Mouse (Mus musculus): ENCODE data around the gene Cym.

Cym gene

GRCm38 (mm10) chr3:107223230-107223629 lies 1.7 kb upstream of the Cym start:
- DNase-seq (ENCODE audit: low spot score) = no peak

GRCm38 (mm10) chr3:107218572-107218971 lies 3.0 kb downstream of the Cym start:
- no peak for DNase-seq (ENCODE audit: low spot score)

DNA sequence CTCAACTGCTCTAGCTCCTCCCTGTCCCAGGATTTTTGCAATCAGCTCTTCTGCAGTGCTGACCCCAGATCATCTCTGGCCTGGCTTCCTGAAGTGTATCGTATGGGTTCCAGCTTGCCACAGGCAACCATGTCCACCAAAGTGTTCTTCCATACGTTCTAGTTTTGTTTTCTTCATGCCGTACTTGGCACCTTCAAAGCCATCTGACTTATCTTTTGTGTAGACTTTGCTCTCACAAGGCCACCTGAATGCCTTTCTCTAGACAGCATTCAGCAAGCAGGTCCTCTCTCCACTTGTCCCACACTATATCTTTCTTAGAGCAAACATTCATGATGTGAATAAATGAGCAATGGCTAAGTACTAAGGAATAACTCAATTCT lies 4.4 kb downstream of the Cym start:
- DNase-seq (ENCODE audit: low spot score) = no peak

DNA sequence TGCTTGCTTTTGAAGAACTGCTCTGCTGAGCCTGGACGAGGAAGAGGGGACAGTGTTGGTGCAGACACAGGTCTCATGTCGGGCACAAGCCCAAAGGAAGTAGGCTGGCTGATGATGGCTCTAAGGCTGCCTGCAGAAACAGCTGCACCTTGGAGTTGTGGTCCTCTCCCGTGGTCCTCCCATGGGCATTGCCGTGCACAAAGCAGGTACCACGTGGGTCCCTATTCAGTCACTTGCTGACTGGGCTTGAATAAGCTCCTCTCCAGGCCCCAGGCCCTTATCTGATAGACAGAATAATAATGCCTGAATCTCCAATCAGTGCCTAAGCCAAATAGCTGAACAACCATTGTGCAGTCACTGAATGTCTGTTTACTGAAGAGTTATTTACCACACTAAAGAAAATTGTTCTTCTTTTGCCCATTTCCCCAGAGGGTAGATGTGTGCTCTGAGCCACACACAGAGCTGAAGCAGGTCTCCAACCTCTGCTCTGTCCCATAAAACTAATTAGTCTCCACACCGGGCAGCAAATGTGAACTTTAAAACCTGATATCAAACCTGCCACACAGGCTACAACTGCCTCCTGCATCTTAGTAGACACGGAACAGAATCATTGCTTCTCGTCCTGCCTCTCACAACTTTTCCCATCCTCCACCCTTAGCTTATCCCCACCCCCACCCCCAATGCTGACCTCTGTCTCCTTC lies 5.0 kb downstream of the Cym start:
- no peak for DNase-seq (ENCODE audit: low spot score)

GRCm38 (mm10) chr3:107214606-107215005 lies 6.9 kb downstream of the Cym start:
- DNase-seq (ENCODE audit: low spot score) = no peak

DNA sequence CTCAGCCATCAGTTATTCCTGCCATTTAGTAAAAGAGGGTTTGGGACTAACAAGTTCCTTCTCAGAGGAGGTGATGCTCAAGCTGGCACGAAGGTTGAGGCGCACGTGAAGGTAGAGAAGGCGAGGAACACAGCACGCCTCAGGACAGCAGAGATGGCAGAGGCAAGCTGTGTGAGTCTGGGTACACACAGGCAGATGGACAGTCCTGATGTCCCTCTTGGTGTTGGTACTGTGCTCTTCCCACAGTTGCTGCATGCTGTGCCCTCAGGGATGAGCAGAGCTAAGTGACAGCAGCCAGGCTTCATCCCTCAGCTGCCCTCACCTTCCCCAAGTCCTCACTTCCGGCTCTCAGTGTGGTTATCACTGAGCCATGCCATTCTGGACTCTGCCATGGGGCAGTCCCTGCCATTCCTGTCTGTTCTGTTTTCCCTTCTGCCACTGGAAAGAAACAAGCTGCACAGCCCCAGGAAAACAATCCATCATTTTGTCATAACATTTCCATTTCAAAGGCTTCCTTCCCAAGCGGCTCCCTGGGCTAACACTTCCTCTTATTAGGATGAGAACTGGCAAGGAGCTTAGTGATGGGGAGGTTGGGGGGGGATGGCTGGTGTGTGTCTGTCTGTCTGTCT lies 13.8 kb downstream of the Cym start:
- DNase-seq (ENCODE audit: low spot score) = no peak

DNA sequence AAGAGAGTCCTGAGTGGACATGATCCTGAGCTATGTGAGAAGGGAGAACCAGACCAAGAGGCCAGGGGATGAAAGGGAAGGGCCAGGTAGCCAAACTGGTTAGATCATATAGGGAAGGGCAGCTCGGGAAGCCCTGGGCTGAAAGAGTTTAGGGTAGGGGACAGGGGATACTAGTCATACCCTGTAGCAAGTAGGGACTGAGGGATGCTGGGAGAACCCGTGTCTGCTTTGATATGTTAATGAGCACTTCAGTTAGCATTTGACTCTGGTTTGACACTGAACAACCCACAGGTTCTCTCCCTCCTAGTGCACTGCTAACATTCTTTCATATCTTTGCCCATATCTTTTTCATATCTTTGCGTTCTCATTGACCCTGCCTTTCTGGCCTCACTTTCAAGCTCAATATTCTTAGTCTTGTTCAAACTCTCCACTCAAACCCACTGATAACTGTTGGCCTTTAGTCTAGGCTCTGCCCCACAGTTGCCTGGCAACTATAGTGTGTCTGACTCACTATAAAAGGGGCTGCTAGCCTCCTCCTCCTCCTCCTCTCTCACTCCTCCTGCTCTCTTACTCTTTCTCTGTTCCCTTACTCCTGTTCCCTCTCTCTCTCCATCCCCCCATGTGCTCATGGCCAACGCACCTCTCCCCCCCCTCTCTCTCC lies 14.9 kb downstream of the Cym start:
- DNase-seq (ENCODE audit: low spot score) = no peak

DNA sequence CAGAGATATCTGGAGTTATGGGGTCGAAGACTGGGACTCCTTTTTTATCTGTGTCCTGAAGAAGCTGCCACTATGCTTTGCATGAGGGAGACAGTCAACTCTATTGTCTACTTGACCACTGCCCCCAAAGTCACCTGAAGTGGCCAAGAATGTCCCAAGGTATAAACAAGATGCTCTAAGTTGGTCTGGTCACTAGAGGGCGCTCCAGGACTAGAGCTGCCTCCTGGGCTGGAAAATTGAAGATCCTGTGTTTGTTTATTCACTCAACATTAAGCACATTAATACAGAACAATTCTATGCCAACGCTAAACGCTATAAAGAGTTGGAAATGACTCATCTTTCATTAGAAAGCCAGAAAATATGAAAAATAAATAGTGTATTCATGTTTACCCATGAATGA lies 15.5 kb downstream of the Cym start:
- peak; percentile 86 for DNase-seq (ENCODE audit: low spot score)

DNA sequence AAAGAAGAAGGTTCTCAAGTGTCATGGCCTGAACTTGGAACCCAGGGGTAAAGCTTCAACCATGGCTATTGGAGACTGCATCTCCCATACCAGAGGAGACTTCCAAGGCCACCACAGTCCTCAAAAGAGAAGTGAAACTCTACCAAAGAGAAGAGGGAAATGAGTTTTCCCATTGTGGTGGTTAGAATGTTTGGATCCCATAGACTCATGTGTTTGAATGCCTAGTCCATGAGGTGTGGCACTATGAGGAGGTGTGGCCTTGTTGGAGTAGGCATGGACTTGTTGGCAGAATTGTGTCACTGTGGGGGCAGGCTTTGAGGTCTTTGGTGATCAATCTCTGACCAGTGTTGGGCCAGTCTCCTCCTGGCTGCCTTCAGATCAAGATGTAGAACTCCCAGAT lies 16.4 kb downstream of the Cym start:
- no peak for DNase-seq (ENCODE audit: low spot score)

DNA sequence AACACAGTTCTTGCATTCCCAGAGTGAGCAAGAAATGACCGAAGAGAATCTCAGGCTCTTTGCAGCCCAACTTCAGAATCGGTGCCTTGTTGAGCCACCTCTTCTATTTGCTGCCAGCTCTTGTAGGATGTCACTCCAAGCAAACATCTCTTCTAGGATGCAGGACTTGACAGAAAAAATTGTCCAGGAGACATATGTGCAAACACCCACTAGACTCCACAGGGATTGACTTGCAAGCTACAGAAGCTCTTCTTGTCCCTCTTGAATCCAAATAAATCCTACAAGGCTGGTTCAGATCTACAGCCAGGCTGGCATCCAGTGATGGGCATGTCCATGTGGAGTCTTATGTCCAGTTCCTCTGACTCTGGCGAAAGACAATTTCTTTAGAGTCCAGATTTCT lies 17.1 kb downstream of the Cym start:
- DNase-seq (ENCODE audit: low spot score) = no peak

GRCm38 (mm10) chr3:107201310-107202180 lies 20.0 kb downstream of the Cym start:
- DNase-seq (ENCODE audit: low spot score) = no peak

DNA sequence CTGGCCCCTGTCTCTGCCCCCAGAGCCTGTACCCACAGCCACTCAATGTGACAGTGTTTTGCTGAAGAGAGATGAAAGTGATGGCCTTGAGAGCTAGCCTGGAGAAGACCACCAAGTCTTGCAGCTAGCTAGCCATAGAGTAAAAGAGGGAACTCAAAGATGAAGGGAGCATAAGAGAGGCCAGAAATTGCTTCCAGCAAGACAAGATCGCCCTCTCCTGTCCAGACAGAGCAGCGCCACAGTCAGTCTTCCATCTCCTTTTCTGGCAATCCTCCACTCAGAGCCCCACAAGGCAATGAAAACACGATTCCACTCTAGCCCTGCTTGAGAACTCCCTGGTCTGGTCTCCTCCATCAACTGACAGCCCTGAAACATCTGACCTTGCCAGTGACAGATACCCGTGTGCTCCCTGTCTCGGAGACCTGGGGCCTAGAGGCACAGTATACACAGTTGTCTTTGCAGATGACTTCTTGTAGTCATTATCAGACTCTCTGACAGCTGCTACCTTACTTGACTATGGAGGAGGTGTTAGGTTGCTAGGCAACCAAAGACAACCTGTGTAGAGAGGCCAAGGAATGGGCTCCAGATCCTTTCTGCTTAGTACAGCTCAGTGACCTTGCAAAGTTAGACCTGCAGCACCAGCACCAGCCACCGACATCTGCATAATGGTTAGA lies 33.2 kb downstream of the Cym start:
- DNase-seq (ENCODE audit: low spot score) = peak; percentile 78

DNA sequence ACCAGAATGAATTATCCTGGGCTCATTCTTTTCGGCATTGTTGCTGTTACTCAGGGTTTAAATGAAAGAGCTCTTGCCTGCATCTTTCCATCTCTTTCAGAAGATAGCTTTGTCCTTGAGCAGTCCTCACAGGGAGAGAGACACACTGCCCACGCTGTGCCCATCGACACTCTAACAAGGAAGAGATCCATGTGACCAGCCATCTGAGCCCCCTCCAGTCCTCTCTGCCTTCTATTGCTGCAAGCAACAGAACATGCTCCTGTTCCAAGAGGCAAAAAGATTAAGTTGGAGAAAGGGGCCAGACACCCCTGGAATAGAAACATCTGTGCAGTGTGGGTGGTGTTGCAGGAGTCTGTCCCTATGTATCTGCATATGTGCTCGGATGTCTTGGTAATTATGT lies 34.5 kb downstream of the Cym start:
- no peak for DNase-seq (ENCODE audit: low spot score)

- DNase-seq (ENCODE audit: low spot score) = no peak
Measured at GRCm38 (mm10) chr3:107185597-107185996, 35.9 kb downstream of the Cym start.

- no peak for DNase-seq (ENCODE audit: low spot score)
Measured at GRCm38 (mm10) chr3:107183178-107183577, 38.4 kb downstream of the Cym start.

- DNase-seq (ENCODE audit: low spot score) = no peak
Measured at GRCm38 (mm10) chr3:107182756-107183155, 38.8 kb downstream of the Cym start, which contains the start of gene Kcna10. Kcna10 (plus strand) TSS chr3:107183056.

DNA sequence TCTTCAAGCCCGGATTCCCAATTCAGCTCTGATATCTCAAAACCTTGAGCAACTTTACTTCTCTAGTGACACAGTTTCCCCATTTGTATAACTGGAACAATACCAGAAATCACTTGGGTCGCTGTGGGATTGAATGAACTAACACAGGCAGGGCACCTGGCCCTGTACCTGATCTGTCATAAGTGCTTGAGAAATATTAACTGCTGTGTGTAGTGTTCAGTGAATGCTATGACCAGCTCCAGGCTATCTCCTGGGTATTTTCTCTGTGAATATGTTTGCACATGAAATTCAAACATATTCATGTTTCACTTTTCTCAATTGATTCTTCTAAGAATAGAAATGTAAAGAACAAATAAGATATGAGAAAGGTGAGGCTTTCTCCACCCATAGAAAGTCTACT lies 40.7 kb downstream of the Cym start:
- no peak for DNase-seq (ENCODE audit: low spot score)

DNA sequence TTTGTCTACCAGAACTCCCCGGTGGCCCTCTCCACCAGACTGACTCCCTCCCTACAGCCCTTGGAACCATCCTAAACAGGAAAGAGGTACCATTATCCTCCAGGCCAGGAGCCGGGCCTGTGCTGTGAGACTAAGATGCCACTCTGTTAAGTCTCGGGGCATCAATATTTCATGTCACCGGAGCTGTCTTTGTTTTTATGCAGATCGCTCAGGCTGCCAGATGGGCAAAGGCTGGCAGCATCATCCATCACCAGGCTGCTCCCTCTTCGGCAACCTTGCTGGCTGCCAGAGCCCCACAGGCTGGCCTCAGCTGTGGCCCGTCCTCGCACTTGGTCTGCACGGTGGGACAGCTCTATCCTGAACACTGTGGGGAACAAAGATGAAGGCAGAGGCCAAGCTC lies 45.0 kb downstream of the Cym start:
- peak; percentile 12 for DNase-seq (ENCODE audit: low spot score)

DNA sequence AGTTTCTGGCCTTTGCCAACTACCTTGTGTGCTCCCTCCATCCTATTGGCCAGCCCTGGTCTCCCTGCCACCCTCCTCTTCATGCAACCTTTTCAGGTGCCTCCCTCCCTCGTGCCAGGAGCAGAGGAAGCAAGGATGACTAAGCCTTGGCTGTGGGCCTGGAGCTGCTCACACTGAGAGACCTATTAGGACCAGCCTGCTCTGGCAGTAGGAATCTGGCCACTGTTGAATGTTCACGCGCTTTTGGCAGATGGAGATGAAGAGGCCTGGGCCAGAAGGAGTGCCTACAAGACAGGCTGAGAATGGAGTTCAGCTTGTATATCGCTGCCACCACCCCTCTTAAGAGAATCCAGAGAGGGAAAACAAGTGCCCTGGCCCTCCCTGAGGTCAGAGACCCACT lies 46.0 kb downstream of the Cym start:
- DNase-seq (ENCODE audit: low spot score) = no peak

- no peak for DNase-seq (ENCODE audit: low spot score)
Measured at GRCm38 (mm10) chr3:107172556-107172955, 49.0 kb downstream of the Cym start.

DNA sequence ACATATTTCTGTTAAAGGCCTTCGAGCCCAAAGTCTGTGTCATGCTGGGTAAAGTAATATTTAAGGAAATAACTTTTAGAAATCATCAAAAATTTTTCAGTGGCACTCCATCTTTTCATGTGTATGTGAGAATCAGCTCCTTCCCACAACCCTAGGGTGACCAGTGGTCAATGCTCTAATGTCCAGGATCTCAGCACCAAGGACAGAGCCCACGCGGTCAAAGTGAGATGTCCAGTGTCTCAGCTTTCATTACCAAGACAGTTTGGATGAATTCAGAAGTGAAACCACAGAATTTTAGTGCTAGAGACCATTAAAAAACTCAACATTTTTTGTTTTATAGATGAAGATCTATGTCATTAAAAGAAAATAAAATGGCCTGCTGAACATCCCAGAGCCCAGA lies 49.6 kb downstream of the Cym start:
- peak; percentile 18 for DNase-seq (ENCODE audit: low spot score)

- DNase-seq (ENCODE audit: low spot score) = no peak
Measured at GRCm38 (mm10) chr3:107169552-107169951, 52.0 kb downstream of the Cym start.

Measured in retina, embryonic 14.5 days (tissue).